Mouse (Mus musculus) neural tube, embryonic 12.5 days (tissue): ENCODE measurements around the gene Gpr68. TPM values are rescaled to one million over a fixed set of nuclear protein-coding genes. Genes with fewer than 3 reads are reported as not detected.

ENCODE experiments used
- ATAC-seq: fragments of 200-750 bp; cut with Nextera tagmentation; 2 replicates; pipeline ENCODE4 v1.8.0; 2017; ENCODE audit warnings: low read depth, mild to moderate bottlenecking, moderate TSS enrichment, moderate library complexity; ENCODE audit not compliant: low FRiP score
- H3K27ac ChIP-seq: fragments of 300-500 bp; sonication (generic); 2 replicates; pipeline ENCODE4 v1.5.1; 2016
- H3K27me3 ChIP-seq: fragments of 300-500 bp; sonication (generic); replicated peaks from 2 replicates; pipeline ENCODE4 v1.6.1; 2016; ENCODE audit warnings: mild to moderate bottlenecking
- H3K36me3 ChIP-seq: fragments of 300-500 bp; sonication (generic); 2 replicates; pipeline ENCODE4 v1.6.1; 2016; ENCODE audit warnings: mild to moderate bottlenecking
- H3K4me1 ChIP-seq: fragments of 300-500 bp; sonication (generic); 2 replicates; pipeline ENCODE4 v1.6.1; 2016
- H3K4me2 ChIP-seq: fragments of 300-500 bp; sonication (generic); replicated peaks from 2 replicates; pipeline ENCODE4 v1.6.1; 2016; ENCODE audit warnings: mild to moderate bottlenecking
- H3K4me3 ChIP-seq: fragments of 300-500 bp; sonication (generic); 2 replicates; pipeline ENCODE4 v1.5.1; 2016
- H3K9ac ChIP-seq: fragments of 300-500 bp; sonication (generic); 2 replicates; pipeline ENCODE4 v1.6.1; 2016; ENCODE audit warnings: mild to moderate bottlenecking
- H3K9me3 ChIP-seq: fragments of 300-500 bp; sonication (generic); 2 replicates; pipeline ENCODE4 v1.6.1; 2016; ENCODE audit warnings: mild to moderate bottlenecking
- WGBS: fragments of 180-500 bp; shearing (Covaris S2); methylation state at CpG from one replicate; pipeline ENCODE4 v1.1.7; 2016; 5-methylcytosine and 5-hydroxymethylcytosine counted together
- polyA plus RNA-seq: library from polyadenylated mRNA; unstranded; fragments of >200 nt; fragmentation: Nextera tagmentation; extraction: Ambion mirVana; gene quantifications from 2 replicates; pipeline ENCODE4 v1.2.1, GENCODE M21; 2016

The Gpr68 gene
- polyA plus RNA-seq, 1 experiment from 2014 or later, result 0.79 TPM

- Histone ChIP-seq H3K27me3 (no peaks in the 10 kb centered on the region), H3K27ac (no peak overlapping the region), H3K9me3 (no peaks in the 10 kb centered on the region), H3K36me3 (no peaks in the 10 kb centered on the region), H3K9ac (no peak overlapping the region), H3K4me1 (no peaks in the 10 kb centered on the region), H3K4me3 (no peak overlapping the region), H3K4me2 (no peak overlapping the region)
- ATAC-seq, result no peak
- WGBS, result 80% methylated on average over 6 of the region's 6 CpGs
These were observed 68.1 kb downstream of the Gpr68 start for GRCm38 (mm10) chr12:100839926-100840325.

- H3K9me3 ChIP-seq, result no peaks in the 10 kb centered on the region
- ATAC-seq, result no peak
- 47% methylated on average over 8 of the region's 8 CpGs for WGBS
- H3K27ac ChIP-seq, result no peak overlapping the region
- no peaks in the 10 kb centered on the region for H3K4me1 ChIP-seq
- H3K4me3 ChIP-seq, result no peak overlapping the region
- H3K27me3 ChIP-seq, result no peaks in the 10 kb centered on the region
- H3K9ac ChIP-seq, result no peak overlapping the region
- no peaks in the 10 kb centered on the region for H3K36me3 ChIP-seq
- H3K4me2 ChIP-seq, result no peak overlapping the region
These were observed 68.9 kb downstream of the Gpr68 start for GRCm38 (mm10) chr12:100839079-100839600.

- ATAC-seq, result no peak
These were observed 70.8 kb downstream of the Gpr68 start for GRCm38 (mm10) chr12:100837208-100837607.

GRCm38 (mm10) chr12:100831629-100832325 is 76.2 kb downstream of the Gpr68 start:
- Histone ChIP-seq H3K9ac (no peak overlapping the region), H3K4me3 (no peak overlapping the region), H3K27ac (no peak overlapping the region), H3K27me3 (0 out of 2 replicates have a peak, but pooled peaks cover 3% of the 10 kb centered on the region), H3K4me2 (no peak overlapping the region), H3K36me3 (no peaks in the 10 kb centered on the region), H3K9me3 (0 out of 2 replicates have a peak, but pooled peaks cover 6% of the 10 kb centered on the region), H3K4me1 (peaks cover 6% of the 10 kb centered on the region; the same call in 1 of the 2 replicates)
- peak; percentile 94 for ATAC-seq
- 21% methylated on average over 8 of the region's 8 CpGs for WGBS

More at GRCm38 (mm10) chr12:100837208-100837607, 70.8 kb downstream of the Gpr68 start:
- no peaks in the 10 kb centered on the region for H3K36me3 ChIP-seq
- H3K27ac ChIP-seq, result no peak overlapping the region
- 92% methylated on average over 3 of the region's 3 CpGs for WGBS
- 0 out of 2 replicates have a peak, but pooled peaks cover 6% of the 10 kb centered on the region for H3K9me3 ChIP-seq
- no peak overlapping the region for H3K4me3 ChIP-seq
- H3K27me3 ChIP-seq, result 0 out of 2 replicates have a peak, but pooled peaks cover 3% of the 10 kb centered on the region
- no peak overlapping the region for H3K9ac ChIP-seq
- no peaks in the 10 kb centered on the region; the same call in 1 of the 2 replicates for H3K4me1 ChIP-seq
- H3K4me2 ChIP-seq, result no peak overlapping the region

GRCm38 (mm10) chr12:100831021-100831420 is 77.0 kb downstream of the Gpr68 start:
- Histone ChIP-seq H3K27me3 (0 out of 2 replicates have a peak, but pooled peaks cover 3% of the 10 kb centered on the region), H3K4me2 (no peak overlapping the region), H3K9me3 (0 out of 2 replicates have a peak, but pooled peaks cover 6% of the 10 kb centered on the region), H3K36me3 (no peaks in the 10 kb centered on the region), H3K9ac (no peak overlapping the region), H3K27ac (no peak overlapping the region), H3K4me3 (no peak overlapping the region), H3K4me1 (peaks cover 6% of the 10 kb centered on the region; the same call in 1 of the 2 replicates)
- ATAC-seq, result 0 out of 2 replicates have a peak, but pooled peaks have one; percentile 21
- WGBS, result 73% methylated on average over 2 of the region's 2 CpGs

Other genes with a start within 250 kb of the Gpr68 start
- gene Rps6ka5, start 181.2 kb downstream of the Gpr68 start, polyA plus RNA-seq, result 5.2 and 5.4 TPM in 2 replicates
- gene Dglucy, start 129.1 kb downstream of the Gpr68 start, polyA plus RNA-seq, result 0.52 and 1.0 TPM in 2 replicates
- gene Ccdc88c, start 120.9 kb upstream of the Gpr68 start, polyA plus RNA-seq, result 14.7 and 16.0 TPM in 2 replicates
- 64.8 and 67.4 TPM in 2 replicates for gene Ppp4r3a, start 175.5 kb upstream of the Gpr68 start, polyA plus RNA-seq